Mouse (Mus musculus) heart, adult 2 months (tissue): Measurements from ENCODE around the gene Phf21b. TPM values are rescaled to one million over a fixed set of nuclear protein-coding genes. Genes with fewer than 3 reads are reported as not detected.

ENCODE experiments used
- DNase-seq, 2 experiments: peaks; one replicate each; pipeline ENCODE4 v3.0.0; 2021
- H3K27ac ChIP-seq: fragments of 200-600 bp; 2 replicates; pipeline ENCODE4 v1.8.1; 2022
- H3K27me3 ChIP-seq: fragments of 200-500 bp; 2 replicates; pipeline ENCODE4 v1.6.1; 2012; ENCODE audit warnings: mild to moderate bottlenecking, low read length, inconsistent platforms, mixed read lengths; ENCODE audit not compliant: control insufficient read depth, insufficient read depth
- H3K36me3 ChIP-seq: fragments of 200-500 bp; 2 replicates; pipeline ENCODE4 v1.6.1; 2012; ENCODE audit warnings: low read length, inconsistent platforms; ENCODE audit not compliant: control insufficient read depth, insufficient read depth
- H3K4me1 ChIP-seq: fragments of 200-500 bp; 2 replicates; pipeline ENCODE4 v1.6.1; 2011; ENCODE audit warnings: low read length; ENCODE audit not compliant: control insufficient read depth, insufficient read depth
- H3K4me3 ChIP-seq: fragments of 200-600 bp; 2 replicates; pipeline ENCODE4 v1.8.1; 2022
- H3K79me2 ChIP-seq: fragments of 200-500 bp; replicated peaks from 2 replicates; pipeline ENCODE4 v1.6.1; 2012; ENCODE audit warnings: mild to moderate bottlenecking, inconsistent platforms, low read length, moderate library complexity, mixed read lengths; ENCODE audit not compliant: control insufficient read depth, insufficient read depth
- H3K9ac ChIP-seq: fragments of 200-500 bp; 2 replicates; pipeline ENCODE4 v1.6.1; 2012; ENCODE audit warnings: low read depth, mild to moderate bottlenecking, control low read depth, inconsistent platforms, low read length, mixed read lengths
- CTCF ChIP-seq: fragments of 200-600 bp; IDR thresholded peaks from 2 replicates; pipeline ENCODE4 v1.8.1; 2022; ENCODE audit warnings: antibody characterized with exemption, mild to moderate bottlenecking, moderate library complexity
- EP300 ChIP-seq: fragments of 200-500 bp; IDR thresholded peaks from 2 replicates; pipeline ENCODE4 v1.6.1; 2011; ENCODE audit warnings: low read depth, low read length, control low read depth; ENCODE audit not compliant: insufficient read depth
- POLR2A ChIP-seq: fragments of 200-500 bp; IDR thresholded peaks from 2 replicates; pipeline ENCODE4 v1.6.1; 2011; ENCODE audit warnings: mild to moderate bottlenecking, low read depth, low read length, control low read depth; ENCODE audit not compliant: insufficient read depth
- WGBS: fragments of 180-500 bp; shearing (Covaris S2); methylation state at CpG from one replicate; pipeline ENCODE4 v1.1.7; 2018; 5-methylcytosine and 5-hydroxymethylcytosine counted together
- intact Hi-C: fragments of 180-260 bp; cut with DNase I; formaldehyde crosslinking; loops from one replicate; pipeline ENCODE4 v1.15.1; 2025
- polyA plus RNA-seq: library from polyadenylated mRNA; depleted of rRNA; stranded (reverse); fragments of >200 nt; gene quantifications from 2 replicates; pipeline ENCODE4 v1.2.3, GENCODE M21; 2012
- total RNA-seq, 2 experiments: library from RNA; stranded (reverse); gene quantifications; 2 replicates each; pipeline ENCODE4 v1.2.3; 2021

The Phf21b gene
- total and polyA plus RNA-seq, 3 experiments = 1.1 to 3.3 (median 1.1) TPM

DNA sequence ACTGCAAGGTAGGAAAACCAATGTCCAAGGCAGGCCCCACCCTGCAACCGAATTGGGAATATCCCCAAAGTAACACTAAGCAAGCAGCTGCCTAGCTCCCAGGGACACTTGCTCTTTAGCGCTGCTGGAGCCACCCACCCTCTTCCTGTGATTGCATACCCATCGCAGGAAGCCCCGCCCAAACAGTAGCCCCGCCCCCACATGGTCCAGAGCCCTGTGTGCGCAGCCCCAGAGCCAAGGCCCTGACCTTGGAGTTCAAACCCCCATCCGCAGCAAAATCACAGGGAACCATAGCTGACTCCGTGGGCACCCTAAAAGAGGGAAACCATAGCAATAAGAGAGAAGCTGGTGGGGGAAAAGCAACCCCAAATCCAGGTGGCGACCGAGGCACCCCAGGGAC is 89.2 kb downstream of the Phf21b start:
- Histone ChIP-seq H3K27ac (no peak overlapping the region), H3K4me1 (no peaks in the 10 kb centered on the region), H3K9ac (no peak overlapping the region), H3K4me3 (no peak overlapping the region), H3K27me3 (no peaks in the 10 kb centered on the region), H3K36me3 (no peaks in the 10 kb centered on the region), H3K79me2 (no peaks in the 10 kb centered on the region)
- DNase-seq = no peak
- TF ChIP-seq CTCF (no peak), EP300 (no peak), POLR2A (no peak)
- WGBS = 42% methylated on average over 10 of the region's 10 CpGs
- intact Hi-C loops = no loop called here

DNA sequence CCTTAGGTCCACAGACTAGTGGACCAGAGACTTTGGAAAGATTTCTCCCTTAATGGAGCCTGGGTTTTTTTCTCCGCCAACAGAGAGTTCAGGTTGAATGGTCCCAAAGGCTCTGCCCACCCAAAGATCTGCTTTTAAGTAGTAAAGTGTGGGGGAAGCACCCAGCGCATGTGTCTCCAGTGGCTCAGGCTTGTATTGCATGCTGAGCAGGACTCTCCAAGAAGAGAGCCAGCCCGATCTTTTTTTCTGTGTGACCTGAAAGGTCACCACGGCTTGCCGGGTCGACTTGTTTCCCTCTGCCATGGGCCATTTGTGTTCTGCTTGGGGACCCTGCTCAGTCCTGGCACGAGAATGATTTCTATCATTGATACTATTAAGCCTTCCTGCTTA is 92.4 kb downstream of the Phf21b start:
- Histone ChIP-seq H3K4me1 (no peaks in the 10 kb centered on the region), H3K36me3 (no peaks in the 10 kb centered on the region), H3K27ac (no peak overlapping the region), H3K79me2 (no peaks in the 10 kb centered on the region), H3K27me3 (no peaks in the 10 kb centered on the region), H3K4me3 (no peak overlapping the region), H3K9ac (no peak overlapping the region)
- TF ChIP-seq CTCF = no peak
- TF ChIP-seq EP300 = no peak
- TF ChIP-seq POLR2A = no peak
- WGBS = 43% methylated on average over 7 of the region's 7 CpGs
- intact Hi-C loops = no loop called here
- no peak for DNase-seq

DNA sequence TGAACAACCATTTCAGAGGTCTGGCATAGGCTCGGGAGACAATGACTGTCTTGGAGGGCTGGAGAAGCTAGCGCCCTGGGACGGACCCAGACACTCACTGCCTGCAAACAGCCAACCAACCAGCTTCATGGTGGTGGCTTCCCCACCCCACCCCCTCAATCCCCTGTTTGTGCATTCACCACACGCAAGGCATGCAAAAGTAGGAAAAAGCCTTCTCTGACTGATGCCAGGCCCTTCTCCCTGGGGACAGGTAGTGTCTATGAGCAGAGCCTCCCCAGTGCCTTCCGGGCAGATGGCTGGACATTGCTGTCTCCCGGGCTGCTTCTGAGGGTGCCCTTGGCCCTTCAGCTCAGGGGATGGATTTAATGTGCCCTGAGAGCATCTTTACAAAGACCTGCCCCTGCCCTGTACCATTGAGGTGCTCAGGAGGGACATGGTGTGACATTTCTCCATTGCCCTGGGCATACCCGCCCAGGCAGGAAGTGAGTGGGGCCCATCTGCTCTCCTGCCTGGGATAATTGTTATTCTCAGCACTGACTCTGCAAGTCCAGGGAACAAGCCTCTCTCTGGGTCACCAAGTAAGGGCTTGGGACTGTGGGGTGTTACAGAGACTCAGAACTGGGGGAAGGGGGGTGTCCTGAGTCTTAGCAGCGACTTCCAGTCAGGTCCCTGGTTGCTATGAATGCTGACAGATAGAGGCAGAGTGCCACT is 93.0 kb downstream of the Phf21b start:
- Histone ChIP-seq H3K79me2 (no peaks in the 10 kb centered on the region), H3K4me3 (no peak overlapping the region), H3K27me3 (no peaks in the 10 kb centered on the region), H3K4me1 (no peaks in the 10 kb centered on the region), H3K9ac (no peak overlapping the region), H3K36me3 (no peaks in the 10 kb centered on the region), H3K27ac (no peak overlapping the region)
- no peak for DNase-seq
- TF ChIP-seq CTCF (no peak), POLR2A (no peak), EP300 (no peak)
- intact Hi-C loops = no loop called here
- 77% methylated on average over 8 of the region's 8 CpGs for WGBS

DNA sequence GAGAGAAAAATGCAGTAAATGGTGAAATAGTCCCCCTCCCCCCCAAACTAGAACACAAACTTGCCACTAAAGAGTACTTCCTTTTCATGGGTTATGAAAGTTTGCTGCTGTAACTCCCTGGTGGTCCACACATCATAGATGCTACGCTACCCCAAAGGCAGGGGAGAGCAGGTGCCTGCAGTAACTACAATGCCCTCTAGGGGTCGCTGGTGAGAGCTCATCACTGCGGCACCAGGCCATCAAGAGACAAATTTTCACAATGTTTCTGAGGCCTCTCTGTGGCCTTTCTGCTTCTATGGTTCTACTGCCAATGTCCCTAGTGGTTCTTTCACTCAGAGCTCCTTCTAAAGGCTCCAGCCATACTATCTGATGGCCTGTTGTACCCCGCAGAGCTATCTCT is 97.4 kb downstream of the Phf21b start:
- TF ChIP-seq EP300 (no peak), POLR2A (no peak), CTCF (peak; percentile 75)
- Histone ChIP-seq H3K27ac (no peak overlapping the region), H3K27me3 (no peaks in the 10 kb centered on the region), H3K79me2 (no peaks in the 10 kb centered on the region), H3K4me3 (no peak overlapping the region), H3K36me3 (no peaks in the 10 kb centered on the region), H3K9ac (no peak overlapping the region), H3K4me1 (no peaks in the 10 kb centered on the region)
- 40% methylated on average over 4 of the region's 4 CpGs for WGBS
- intact Hi-C loops = loop anchor here (5.0 kb wide), 3 partner anchors 86 to 169 kb away; no protein-coding TSS in a partner anchor
- peak in 1 of 2 experiments; percentile 39 for DNase-seq

DNA sequence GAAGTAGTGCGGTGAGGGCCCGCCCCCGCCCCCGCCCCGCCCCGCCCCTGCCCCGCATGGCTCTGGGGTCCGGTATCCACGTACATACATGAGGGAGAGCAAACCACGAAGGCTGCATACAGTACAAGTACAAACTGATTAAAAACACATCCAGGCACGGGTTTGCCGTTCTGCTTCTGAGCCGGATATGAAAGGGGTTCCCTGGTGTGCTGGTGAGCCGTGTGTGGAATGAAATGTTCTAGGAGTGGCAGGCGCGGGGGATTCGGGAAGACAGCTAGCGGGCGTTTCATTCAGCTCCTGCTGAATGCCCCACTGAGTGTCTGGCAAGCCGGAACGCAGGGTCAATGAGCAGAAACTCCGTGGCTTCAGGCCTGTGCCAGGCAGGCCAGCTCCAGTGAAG is 99.4 kb downstream of the Phf21b start:
- WGBS = 21% methylated on average over 22 of the region's 22 CpGs

DNA sequence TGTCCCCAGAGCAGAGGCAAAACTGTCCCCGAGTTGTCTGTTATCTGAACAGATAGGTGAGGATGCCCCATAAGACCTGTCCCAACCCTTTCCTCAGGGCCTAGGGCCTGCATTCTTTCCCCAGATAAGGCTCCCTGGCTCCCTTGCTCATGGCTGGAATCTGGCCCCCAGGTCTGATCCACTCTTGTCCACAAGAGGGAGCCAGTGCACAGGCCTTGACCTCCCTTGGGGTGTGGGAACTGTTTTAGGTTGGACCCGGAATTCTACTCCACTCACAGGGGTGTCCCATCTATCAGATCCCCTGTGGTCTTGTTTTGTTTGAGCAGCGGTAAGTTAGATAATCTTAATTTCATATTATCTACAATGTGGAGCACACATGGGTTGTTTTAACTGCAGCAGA is 100.9 kb downstream of the Phf21b start:
- no peak overlapping the region for H3K9ac ChIP-seq
- TF ChIP-seq CTCF (peak; percentile 99), EP300 (peak; percentile 75), POLR2A (no peak)
- H3K4me1 ChIP-seq = no peaks in the 10 kb centered on the region; the same call in 1 of the 2 replicates
- 15% methylated on average over 3 of the region's 3 CpGs for WGBS
- no peaks in the 10 kb centered on the region for H3K79me2 ChIP-seq
- H3K36me3 ChIP-seq = no peaks in the 10 kb centered on the region
- H3K27ac ChIP-seq = no peak overlapping the region
- peak; percentile 67 to 85 for DNase-seq
- H3K4me3 ChIP-seq = no peak overlapping the region
- intact Hi-C loops = loop anchor here (5.0 kb wide), 3 partner anchors 83 to 172 kb away; no protein-coding TSS in a partner anchor
- H3K27me3 ChIP-seq = no peaks in the 10 kb centered on the region

More for the DNA sequence above, 99.4 kb downstream of the Phf21b start:
- Histone ChIP-seq H3K27ac (no peak overlapping the region), H3K27me3 (no peaks in the 10 kb centered on the region), H3K36me3 (no peaks in the 10 kb centered on the region), H3K79me2 (no peaks in the 10 kb centered on the region), H3K9ac (no peak overlapping the region), H3K4me1 (no peaks in the 10 kb centered on the region; the same call in 1 of the 2 replicates), H3K4me3 (no peak overlapping the region)
- intact Hi-C loops = loop anchor here (5.0 kb wide), 3 partner anchors 84 to 171 kb away; no protein-coding TSS in a partner anchor
- no peak for DNase-seq
- no peak for TF ChIP-seq CTCF
- no peak for TF ChIP-seq EP300
- no peak for TF ChIP-seq POLR2A
